ENCODE assay signal across 1 mouse cellular context in genomic region chr2:29097955-29098354, GRCm38 (mm10). TPM values are rescaled to one million over a fixed set of nuclear protein-coding genes. Genes with fewer than 3 reads are reported as not detected.
"Had no signal": no experiment of that assay in that cellular context is flagged by ENCODE, and none has a peak within 500 bp of the region (broad histone marks: within the 10 kb centered on the region; RNA-seq: fewer than 3 reads in every experiment).

No protein-coding gene starts in this region.

RNA-seq across cellular contexts. Expression of gene Cfap77, which starts 43.1 kb away (rescaled TPM):
- total RNA-seq: neutrophil, adult 5-6 weeks had no signal
